ENCODE assay signal across 17 mouse cellular contexts in genomic region chr2:150691481-150692170, GRCm38 (mm10). TPM values are rescaled to one million over a fixed set of nuclear protein-coding genes. Genes with fewer than 3 reads are reported as not detected.
DNase-seq lines count a peak whose midpoint lies in the region.
"Had no signal": no experiment of that assay in that cellular context is flagged by ENCODE, and none has a peak within 500 bp of the region (broad histone marks: within the 10 kb centered on the region; RNA-seq: fewer than 3 reads in every experiment).

No protein-coding gene starts in this region.

- intact Hi-C loops in left cerebral cortex, postnatal 4 days (cut with DNase I) = no loop called here
- intact Hi-C loops in left cerebral cortex, postnatal 10 days (cut with DNase I) = no loop called here

- DNase-seq in cerebellum, postnatal 10 days = peak; percentile 30 to 44
- DNase-seq in cerebellum, adult 11 months = no peak
- DNase-seq in left cerebral cortex, postnatal 4 days = peak; percentile 21
- no peak for DNase-seq in left cerebral cortex, postnatal 10 days (ENCODE audit: extremely low spot score in 1 of 2, low spot score in 2 of 2)
- peak; percentile 14 for DNase-seq in retina, postnatal 1 day
- DNase-seq in retina, embryonic 14.5 days (ENCODE audit: low spot score) = no peak
- DNase-seq: adrenal gland, adult 2 months; adrenal gland, postnatal 10 days; adrenal gland, postnatal 25 days; B cell, adult 2 months; cerebellum, adult 18-20 months; cerebellum, adult 8-10 months; cerebellum, adult 9-11 months; cerebellum, postnatal 25 days; forebrain, postnatal 0 days had no signal

RNA-seq across cellular contexts. Expression of gene Vsx1, which starts 2.5 kb away (rescaled TPM):
- total RNA-seq in left cerebral cortex, postnatal 4 days (2021) = under 1 TPM; 0.10 to 0.12 TPM
- not detected for total RNA-seq in left cerebral cortex, postnatal 10 days (2021)
- total RNA-seq: adrenal gland, adult 2 months; adrenal gland, postnatal 10 days; adrenal gland, postnatal 25 days; adrenal gland, postnatal 4 days; CH12.LX; forebrain, postnatal 0 days had no signal

RNA-seq across cellular contexts. Expression of gene Acss1, which starts 23.3 kb away (rescaled TPM):
- total RNA-seq in left cerebral cortex, postnatal 4 days (2021) = 10 to 100 TPM; 15.5 to 16.6 TPM
- total RNA-seq in left cerebral cortex, postnatal 10 days (2021) = 10 to 100 TPM; 16.4 to 17.4 TPM

RNA-seq across cellular contexts. Expression of gene Entpd6, which starts 57.2 kb away (rescaled TPM):
- 10 to 100 TPM; 53.0 to 58.5 TPM for total RNA-seq in left cerebral cortex, postnatal 4 days (2021)
- total RNA-seq in left cerebral cortex, postnatal 10 days (2021) = 10 to 100 TPM; 64.5 to 66.9 TPM

Comparison
In these comparisons a context has a peak if more than half of its experiments do, and no peak if none do; other contexts are left out.
1. DNase-seq: peak in cerebellum, postnatal 10 days (2 of 2), left cerebral cortex, postnatal 4 days (single experiment) and retina, postnatal 1 day (single experiment); none in cerebellum, adult 11 months (single experiment), left cerebral cortex, postnatal 10 days (0 of 2) and retina, embryonic 14.5 days (single experiment).